Mouse (Mus musculus) hindbrain, postnatal 0 days (tissue): ENCODE data around the gene Trim15. TPM values are rescaled to one million over a fixed set of nuclear protein-coding genes. Genes with fewer than 3 reads are reported as not detected.

Source experiments
- ATAC-seq: fragments of 200-750 bp; cut with Nextera tagmentation; 2 replicates; pipeline ENCODE4 v1.8.0; 2017; ENCODE audit warnings: mild to moderate bottlenecking, moderate TSS enrichment, moderate library complexity
- DNase-seq: peaks from one replicate; pipeline ENCODE4 v3.0.0-alpha.2; 2015; ENCODE audit warnings: low spot score
- H3K27ac ChIP-seq: fragments of 300-500 bp; sonication (generic); 2 replicates; pipeline ENCODE4 v1.5.1; 2014; ENCODE audit warnings: mild to moderate bottlenecking
- H3K27me3 ChIP-seq: fragments of 300-500 bp; sonication (generic); 2 replicates; pipeline ENCODE4 v1.6.1; 2014; ENCODE audit warnings: low read length, mixed read lengths; ENCODE audit not compliant: insufficient read depth
- H3K36me3 ChIP-seq: fragments of 300-500 bp; sonication (generic); 2 replicates; pipeline ENCODE4 v1.6.1; 2014; ENCODE audit warnings: low read length, mixed read lengths; ENCODE audit not compliant: insufficient read depth
- H3K4me1 ChIP-seq: fragments of 300-500 bp; sonication (generic); 2 replicates; pipeline ENCODE4 v1.6.1; 2014; ENCODE audit warnings: antibody characterized with exemption, low read length, mixed read lengths; ENCODE audit not compliant: insufficient read depth
- H3K4me2 ChIP-seq: fragments of 300-500 bp; sonication (generic); 2 replicates; pipeline ENCODE4 v1.6.1; 2014; ENCODE audit warnings: low read depth, mild to moderate bottlenecking, low read length, moderate library complexity, mixed read lengths
- H3K4me3 ChIP-seq: fragments of 300-500 bp; sonication (generic); 2 replicates; pipeline ENCODE4 v1.5.1; 2014; ENCODE audit warnings: low read length
- H3K9ac ChIP-seq: fragments of 300-500 bp; sonication (generic); replicated peaks from 2 replicates; pipeline ENCODE4 v1.6.1; 2014; ENCODE audit warnings: mild to moderate bottlenecking, low read length, moderate library complexity, mixed read lengths
- H3K9me3 ChIP-seq: fragments of 300-500 bp; sonication (generic); 2 replicates; pipeline ENCODE4 v1.6.1; 2016; ENCODE audit warnings: low read length, mixed read lengths
- CTCF ChIP-seq: IDR thresholded peaks from 2 replicates; pipeline ENCODE4 v1.5.1; 2016; ENCODE audit warnings: antibody characterized with exemption, control low read depth, low read depth
- WGBS: fragments of 180-500 bp; shearing (Covaris S2); extraction: QIAGEN DNeasy Blood & Tissue Kit; methylation state at CpG from one replicate; pipeline ENCODE4 v1.1.7; 2014; 5-methylcytosine and 5-hydroxymethylcytosine counted together
- polyA plus RNA-seq: library from polyadenylated mRNA; unstranded; fragments of >200 nt; fragmentation: Nextera tagmentation; extraction: Ambion mirVana; gene quantifications from 2 replicates; pipeline ENCODE4 v1.2.1, GENCODE M21; 2015
- total RNA-seq: library from RNA; depleted of rRNA; stranded (reverse); fragments of >200 nt; gene quantifications from 2 replicates; pipeline ENCODE4 v1.2.3, GENCODE M21; 2014

The Trim15 gene
- total and polyA plus RNA-seq, 2 experiments from 2014 or later: 0.40 TPM; not detected in 1

DNA sequence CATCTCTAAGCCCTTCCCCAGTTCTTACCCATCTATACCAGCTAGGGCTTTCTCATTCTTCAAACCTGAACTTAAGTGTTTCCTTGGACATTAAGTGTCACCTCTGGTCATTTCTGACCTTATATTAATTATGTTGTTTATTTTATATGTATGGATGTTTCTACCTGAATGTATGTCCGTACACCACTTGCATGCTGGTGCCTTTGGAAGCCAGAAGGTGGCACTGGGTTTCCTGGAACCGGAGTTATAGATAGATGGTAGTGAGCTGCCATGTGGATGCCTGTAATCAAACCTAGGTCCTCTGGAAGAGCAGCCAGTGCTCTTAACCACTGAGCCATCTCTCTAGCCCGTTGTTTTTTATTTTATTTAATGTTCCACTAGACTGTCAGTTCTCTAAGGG is 11.5 kb downstream of the Trim15 start:
- ATAC-seq (no peak), DNase-seq (no peak)
- H3K4me2 ChIP-seq: no peak overlapping the region
- H3K9me3 ChIP-seq: no peaks in the 10 kb centered on the region
- no peak overlapping the region for H3K9ac ChIP-seq
- 89% methylated on average over 3 of the region's 3 CpGs for WGBS
- H3K4me3 ChIP-seq: no peak overlapping the region
- no peaks in the 10 kb centered on the region for H3K4me1 ChIP-seq
- no peak overlapping the region for H3K27ac ChIP-seq
- no peaks in the 10 kb centered on the region for H3K27me3 ChIP-seq
- TF ChIP-seq CTCF: no peak; the same call in 1 of the 2 replicates
- H3K36me3 ChIP-seq: peaks cover 84% of the 10 kb centered on the region

DNA sequence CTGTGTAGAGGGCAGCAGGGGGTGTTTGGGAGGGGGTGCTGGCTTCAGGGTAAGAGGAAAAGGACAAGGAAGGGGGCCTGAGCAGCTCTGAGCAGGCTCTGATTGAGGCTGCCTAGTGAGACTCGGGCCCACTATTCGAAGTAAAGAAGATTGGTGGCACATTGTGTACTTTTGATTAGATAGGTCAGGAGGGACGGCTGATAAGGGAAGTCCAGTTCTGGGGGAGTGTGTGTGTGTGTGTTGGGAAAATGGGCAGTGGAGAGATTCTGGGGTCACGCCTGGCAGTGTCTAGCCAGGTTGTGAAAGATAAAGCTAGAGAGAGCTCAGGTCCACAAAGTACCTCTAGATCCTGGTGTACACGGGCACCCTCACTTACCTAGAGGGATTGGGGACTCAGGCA is 15.4 kb downstream of the Trim15 start:
- H3K4me1 ChIP-seq: no peaks in the 10 kb centered on the region
- WGBS: 92% methylated on average over 5 of the region's 5 CpGs
- no peak overlapping the region for H3K4me3 ChIP-seq
- H3K9me3 ChIP-seq: no peaks in the 10 kb centered on the region
- H3K36me3 ChIP-seq: peaks cover 51% of the 10 kb centered on the region
- DNase-seq (no peak), ATAC-seq (no peak)
- TF ChIP-seq CTCF: no peak
- no peak overlapping the region for H3K9ac ChIP-seq
- no peaks in the 10 kb centered on the region for H3K27me3 ChIP-seq
- no peak overlapping the region for H3K4me2 ChIP-seq
- H3K27ac ChIP-seq: no peak overlapping the region

DNA sequence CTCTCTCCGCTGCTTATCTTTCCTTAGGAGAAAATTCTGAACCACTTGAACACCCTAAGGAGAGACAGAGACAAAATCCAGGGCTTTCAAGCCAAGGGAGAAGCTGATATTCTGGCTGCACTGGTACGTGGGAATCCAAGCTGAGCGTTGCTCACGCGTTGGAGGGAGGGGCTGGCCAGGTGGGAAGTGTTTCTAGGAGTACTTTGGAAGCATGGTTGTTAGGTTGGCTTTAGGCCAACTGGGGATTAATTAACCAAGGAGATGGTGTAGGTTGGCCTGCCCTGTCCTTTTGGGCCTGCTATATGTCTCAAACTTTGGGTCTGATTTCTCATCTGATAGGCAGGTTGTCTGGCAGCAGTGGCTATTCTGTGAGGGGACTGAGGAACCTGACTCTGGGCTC is 15.8 kb downstream of the Trim15 start:
- H3K9me3 ChIP-seq: no peaks in the 10 kb centered on the region
- no peak overlapping the region for H3K27ac ChIP-seq
- no peak overlapping the region for H3K4me3 ChIP-seq
- no peaks in the 10 kb centered on the region for H3K27me3 ChIP-seq
- no peak for TF ChIP-seq CTCF
- H3K9ac ChIP-seq: no peak overlapping the region
- ATAC-seq (no peak), DNase-seq (no peak)
- H3K4me1 ChIP-seq: no peaks in the 10 kb centered on the region
- peaks cover 47% of the 10 kb centered on the region for H3K36me3 ChIP-seq
- no peak overlapping the region for H3K4me2 ChIP-seq
- WGBS: 92% methylated on average over 5 of the region's 5 CpGs

DNA sequence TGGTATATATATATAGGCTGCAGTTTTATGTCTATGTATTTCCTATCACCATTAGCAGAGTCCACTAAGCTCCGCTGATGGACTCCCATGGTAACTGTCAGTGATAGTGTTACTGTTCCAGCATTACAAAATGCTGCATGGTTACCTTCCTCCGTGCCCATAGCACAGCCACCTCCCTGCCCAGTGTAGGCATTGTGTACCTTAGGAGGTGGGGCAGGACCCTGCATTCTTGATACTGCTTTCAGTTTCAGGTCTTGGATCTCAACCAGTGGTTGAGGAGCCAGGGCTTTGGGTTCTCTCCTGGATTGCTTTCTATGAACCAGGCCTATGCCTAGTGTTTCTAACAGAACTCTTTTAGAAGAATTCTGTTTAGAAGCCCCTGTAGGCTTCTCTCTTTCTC is 17.0 kb downstream of the Trim15 start:
- 84% methylated on average over 2 of the region's 2 CpGs for WGBS
- H3K27ac ChIP-seq: no peak overlapping the region
- no peak overlapping the region for H3K4me3 ChIP-seq
- H3K4me1 ChIP-seq: no peaks in the 10 kb centered on the region
- peaks cover 38% of the 10 kb centered on the region for H3K36me3 ChIP-seq
- ATAC-seq (no peak), DNase-seq (no peak)
- H3K27me3 ChIP-seq: no peaks in the 10 kb centered on the region
- no peak for TF ChIP-seq CTCF
- H3K9ac ChIP-seq: no peak overlapping the region
- no peaks in the 10 kb centered on the region for H3K9me3 ChIP-seq
- H3K4me2 ChIP-seq: no peak overlapping the region

DNA sequence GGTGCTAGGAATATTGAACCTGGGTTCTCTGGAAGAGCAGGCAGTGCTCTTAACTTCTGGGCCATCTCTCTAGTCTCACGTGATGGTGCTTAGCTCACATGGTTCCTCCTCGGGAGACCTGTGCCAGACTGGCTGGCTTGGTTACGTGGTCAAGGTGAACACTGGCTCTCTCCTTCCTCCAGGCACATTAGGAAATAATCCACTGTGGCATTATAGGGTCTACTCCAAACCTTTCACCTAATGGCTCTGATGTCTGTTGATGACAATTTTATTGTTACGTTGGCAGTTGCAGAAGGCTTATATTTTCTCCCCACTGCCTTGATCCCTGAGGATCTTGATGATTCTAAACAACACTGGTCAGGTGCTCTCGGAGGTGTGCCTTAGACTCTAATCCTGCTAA is 18.1 kb downstream of the Trim15 start:
- Histone ChIP-seq H3K4me3 (no peak overlapping the region), H3K4me2 (no peak overlapping the region), H3K9ac (no peak overlapping the region), H3K27me3 (no peaks in the 10 kb centered on the region), H3K27ac (no peak overlapping the region), H3K36me3 (peaks cover 30% of the 10 kb centered on the region), H3K9me3 (no peaks in the 10 kb centered on the region), H3K4me1 (no peaks in the 10 kb centered on the region)
- 67% methylated on average over 5 of the region's 5 CpGs for whole genome bisulfite sequencing
- no peak for ATAC-seq
- no peak for TF ChIP-seq CTCF
- DNase-seq: no peak

DNA sequence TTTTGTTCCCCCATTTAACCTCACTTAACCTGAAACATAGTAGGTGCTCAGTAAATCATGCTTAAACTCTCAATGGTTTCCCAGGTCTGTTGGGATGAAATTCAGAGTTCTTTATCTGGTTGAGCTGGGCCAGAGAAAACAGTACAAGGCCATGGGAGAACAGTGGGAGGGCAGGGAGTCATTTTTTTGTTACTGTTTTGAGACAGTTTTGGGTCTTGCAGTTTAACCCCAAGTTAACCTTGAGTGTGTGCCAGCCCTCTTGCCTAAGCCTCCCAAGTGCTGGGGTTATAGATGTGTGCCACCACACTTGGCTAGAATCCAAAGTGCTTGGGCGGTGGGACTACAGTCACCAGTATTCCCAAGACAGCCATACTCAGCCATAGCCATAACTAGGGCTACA is 22.3 kb downstream of the Trim15 start:
- no peak for ATAC-seq
- no peak for TF ChIP-seq CTCF
- WGBS: 48% methylated on average over 1 of the region's 1 CpGs

DNA sequence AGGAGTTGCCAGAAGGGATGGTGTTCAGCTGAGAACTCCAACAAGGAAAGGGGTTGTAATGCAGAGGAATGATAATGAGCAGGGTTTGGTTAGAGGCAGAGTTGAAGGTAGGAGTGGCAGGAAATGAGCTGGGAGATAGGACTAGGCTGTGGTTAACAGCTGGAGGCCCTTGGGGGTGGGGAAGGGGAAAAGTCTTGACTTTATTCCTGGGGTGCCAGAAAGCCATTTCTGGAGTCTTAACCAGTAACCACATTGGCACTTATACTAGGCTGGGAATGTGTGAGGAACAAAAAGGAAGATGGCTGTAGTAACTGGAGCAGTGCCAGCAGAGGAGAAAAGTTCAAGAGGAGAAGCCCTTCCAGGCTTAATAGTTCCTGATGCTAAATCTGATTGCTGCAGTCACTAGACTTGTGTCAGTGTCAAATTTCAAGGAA is 22.7 kb downstream of the Trim15 start:
- DNase-seq (no peak), ATAC-seq (no peak)
- no peaks in the 10 kb centered on the region for H3K9me3 ChIP-seq
- H3K4me2 ChIP-seq: no peak overlapping the region
- no peak overlapping the region for H3K4me3 ChIP-seq
- H3K27me3 ChIP-seq: no peaks in the 10 kb centered on the region
- no peaks in the 10 kb centered on the region for H3K4me1 ChIP-seq
- H3K27ac ChIP-seq: no peak overlapping the region
- TF ChIP-seq CTCF: no peak
- H3K36me3 ChIP-seq: peaks cover 5% of the 10 kb centered on the region; the same call in 1 of the 2 replicates
- H3K9ac ChIP-seq: no peak overlapping the region

More for the DNA sequence above, 22.3 kb downstream of the Trim15 start:
- Histone ChIP-seq H3K4me3 (no peak overlapping the region), H3K9me3 (no peaks in the 10 kb centered on the region), H3K4me1 (no peaks in the 10 kb centered on the region), H3K36me3 (peaks cover 5% of the 10 kb centered on the region; the same call in 1 of the 2 replicates), H3K9ac (no peak overlapping the region), H3K27me3 (no peaks in the 10 kb centered on the region), H3K27ac (no peak overlapping the region), H3K4me2 (no peak overlapping the region)
- no peak for DNase-seq
